Mouse (Mus musculus): ENCODE results near the gene Il11.

Il11 gene

GRCm38 (mm10) chr7:4788499-4789435 is 6.1 kb upstream of the Il11 start:
- in situ Hi-C loops (cut with MseI, MboI) = no loop called here

DNA sequence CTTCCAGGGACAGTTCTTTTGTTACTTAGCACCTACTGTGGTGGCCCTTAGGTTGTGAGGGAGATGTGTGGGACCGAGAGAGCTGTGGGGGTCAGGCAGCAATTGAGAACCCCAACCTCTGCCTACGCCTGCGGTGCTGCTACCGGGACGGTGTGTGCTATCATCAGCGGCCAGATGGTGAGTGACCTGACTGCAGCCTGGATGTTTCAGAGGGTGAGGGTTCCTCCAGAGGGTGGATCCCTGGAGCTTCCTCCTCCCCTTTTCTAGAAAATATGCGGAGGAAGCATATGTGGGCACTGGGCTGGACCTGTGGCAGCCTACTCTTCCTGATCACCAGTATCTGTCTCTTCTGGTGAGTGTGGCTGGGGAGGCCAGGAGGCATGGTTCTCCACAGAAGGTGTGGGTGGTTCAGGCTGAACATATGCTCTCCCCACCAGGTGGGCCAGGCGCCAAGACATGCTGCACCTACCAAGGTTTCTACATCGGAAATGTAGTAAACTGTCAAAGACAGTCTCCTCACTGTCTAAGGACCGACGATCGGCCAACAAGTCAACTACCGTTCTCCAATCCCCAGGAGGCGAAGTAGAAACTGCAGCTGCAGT is 1.1 kb upstream of the Il11 start:
- in situ Hi-C loops (cut with MseI, MboI) = no loop called here

GRCm38 (mm10) chr7:4782130-4782529 is 529 bp downstream of the Il11 start:
- in situ Hi-C loops (cut with MseI, MboI) = no loop called here

GRCm38 (mm10) chr7:4779921-4780320 is 2.7 kb downstream of the Il11 start:
- in situ Hi-C loops (cut with MseI, MboI) = no loop called here

DNA sequence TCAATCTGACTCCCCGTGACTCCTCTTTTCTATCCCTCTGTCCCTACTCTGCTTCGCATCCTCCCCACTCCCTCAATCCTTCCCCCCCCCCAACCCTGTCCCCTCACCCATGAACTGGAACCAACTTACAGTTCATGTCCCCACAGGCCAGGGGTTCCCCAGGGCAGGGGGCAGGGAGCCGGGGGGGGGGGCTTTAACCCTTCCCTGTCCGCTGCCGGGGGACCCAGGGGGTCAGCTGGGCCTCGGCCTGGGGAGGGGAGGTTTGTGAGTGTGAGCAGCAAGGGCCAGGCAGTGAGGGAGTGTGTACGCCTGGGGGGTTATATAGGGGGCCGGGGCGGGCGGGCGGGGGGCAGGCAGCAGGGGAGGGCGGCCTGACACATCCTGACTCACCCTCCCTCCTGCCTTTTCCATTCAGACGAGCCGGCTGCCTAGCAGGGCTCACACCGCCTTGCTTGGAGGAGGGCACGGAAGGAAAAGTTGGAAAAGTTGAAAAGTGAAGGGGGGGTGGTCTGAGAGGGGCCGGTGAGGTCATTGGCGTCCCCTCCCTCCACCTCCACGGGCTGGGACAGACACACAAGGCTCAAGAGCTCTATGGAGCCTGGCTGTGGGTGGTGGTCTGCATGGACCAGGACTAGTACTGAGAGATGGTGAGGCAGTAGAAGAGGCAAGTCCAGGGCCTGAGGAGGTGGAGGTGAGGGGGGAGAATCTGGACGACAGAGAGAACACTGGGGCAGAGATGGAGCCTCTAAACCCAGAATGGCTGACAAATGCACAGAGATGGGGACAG is 4.6 kb downstream of the Il11 start:
- in situ Hi-C loops (cut with MseI, MboI) = no loop called here

DNA sequence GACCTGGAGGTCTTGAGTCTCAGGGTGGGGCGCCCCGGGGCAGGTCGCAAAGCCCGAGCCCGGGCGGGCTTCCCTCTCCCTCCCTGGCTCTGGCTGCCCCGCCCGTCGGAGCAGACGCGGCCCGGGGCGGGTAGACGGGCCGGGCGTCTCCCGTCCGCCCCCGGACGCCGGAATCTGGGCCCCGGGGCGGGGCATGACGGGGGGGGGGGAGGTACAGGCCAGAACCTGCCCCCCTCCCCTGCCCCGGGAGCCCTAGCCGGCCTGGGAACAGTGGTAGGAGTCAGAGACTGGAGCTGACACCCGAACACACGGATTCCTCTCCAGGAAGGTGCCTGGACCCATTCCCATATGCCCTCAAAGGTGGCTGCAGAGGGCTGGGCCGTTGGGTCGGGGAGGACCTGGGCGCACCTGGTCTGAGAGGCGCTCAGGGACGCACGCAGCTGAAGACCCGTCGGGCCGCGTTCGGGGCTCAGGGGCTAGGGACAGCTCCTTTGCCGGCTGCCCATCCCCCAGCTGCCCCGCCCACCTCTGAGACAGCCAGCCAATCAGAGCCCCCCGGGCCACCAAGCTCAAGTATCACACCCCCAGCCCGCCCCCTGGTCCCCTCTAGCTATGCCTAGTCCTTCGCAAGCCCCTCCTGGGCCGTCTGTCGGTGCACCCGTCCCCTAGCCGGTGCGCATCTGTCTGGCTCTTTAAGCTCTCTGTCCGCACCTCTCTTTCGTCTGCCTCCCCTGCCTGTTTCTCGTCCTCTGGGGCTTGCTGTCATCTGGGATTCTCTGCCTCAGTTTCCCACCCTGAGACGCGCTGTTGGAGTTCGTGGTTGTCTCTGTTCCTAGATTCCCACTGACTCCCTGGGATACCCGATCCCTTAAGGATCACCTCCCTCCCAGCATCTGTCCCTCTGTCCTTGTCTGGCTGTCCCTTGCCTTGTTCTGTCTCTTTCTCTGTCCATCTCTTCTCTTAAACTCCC is 5.5 kb downstream of the Il11 start:
- in situ Hi-C loops (cut with MseI, MboI) = no loop called here

DNA sequence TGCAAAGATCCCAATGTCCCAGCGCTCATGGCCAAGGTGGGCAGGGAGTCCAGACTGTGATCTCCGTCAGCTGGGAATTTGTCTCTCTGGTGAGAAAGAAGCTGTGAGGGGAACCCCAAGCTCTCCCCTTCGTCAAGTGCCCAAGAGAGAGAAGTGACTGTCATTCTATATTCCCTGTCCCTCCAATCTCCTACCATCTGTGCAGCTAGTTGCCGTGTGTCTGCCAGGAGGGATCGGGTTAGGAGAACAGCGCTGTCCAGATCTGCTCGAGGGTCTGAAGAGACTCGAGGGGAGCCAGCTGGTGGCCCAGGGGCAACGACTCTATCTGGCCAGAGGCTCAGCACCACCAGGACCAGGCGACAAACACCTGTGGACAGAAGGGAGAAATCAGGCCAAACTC is 6.5 kb downstream of the Il11 start:
- in situ Hi-C loops (cut with MseI, MboI) = no loop called here

- in situ Hi-C loops (cut with MseI, MboI) = no loop called here
Observed at GRCm38 (mm10) chr7:4771202-4771601, 11.5 kb downstream of the Il11 start, which contains the start of gene Fam71e2. Gene Fam71e2, minus strand, starts transcription at chr7:4771302.

GRCm38 (mm10) chr7:4764946-4765710 is 17.5 kb downstream of the Il11 start:
- in situ Hi-C loops (cut with MseI, MboI) = no loop called here

DNA sequence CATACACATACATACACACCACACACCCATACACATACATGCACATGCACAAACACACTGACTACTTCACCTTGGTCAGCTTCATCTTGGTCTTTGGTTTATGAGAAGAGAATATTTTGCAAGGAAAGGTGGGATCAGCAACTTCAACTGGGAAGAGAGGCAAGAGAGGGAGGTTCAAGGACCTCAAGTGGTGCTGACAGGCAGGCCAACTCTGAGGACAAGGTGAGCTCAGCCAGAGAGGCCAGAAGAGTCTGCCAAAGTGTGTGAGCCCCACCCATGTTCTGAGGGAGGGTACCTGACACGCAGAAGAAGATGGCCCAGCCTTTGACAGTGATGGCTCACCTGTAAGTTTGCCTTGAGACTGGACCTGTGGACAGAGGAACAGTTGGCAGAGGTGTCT is 23.0 kb downstream of the Il11 start:
- in situ Hi-C loops (cut with MseI, MboI) = no loop called here

GRCm38 (mm10) chr7:4752821-4753570 is 29.7 kb downstream of the Il11 start, which contains the start of gene Cox6b2:
Gene Cox6b2, minus strand, starts transcription at chr7:4753094.
- in situ Hi-C loops (cut with MseI, MboI) = no loop called here

DNA sequence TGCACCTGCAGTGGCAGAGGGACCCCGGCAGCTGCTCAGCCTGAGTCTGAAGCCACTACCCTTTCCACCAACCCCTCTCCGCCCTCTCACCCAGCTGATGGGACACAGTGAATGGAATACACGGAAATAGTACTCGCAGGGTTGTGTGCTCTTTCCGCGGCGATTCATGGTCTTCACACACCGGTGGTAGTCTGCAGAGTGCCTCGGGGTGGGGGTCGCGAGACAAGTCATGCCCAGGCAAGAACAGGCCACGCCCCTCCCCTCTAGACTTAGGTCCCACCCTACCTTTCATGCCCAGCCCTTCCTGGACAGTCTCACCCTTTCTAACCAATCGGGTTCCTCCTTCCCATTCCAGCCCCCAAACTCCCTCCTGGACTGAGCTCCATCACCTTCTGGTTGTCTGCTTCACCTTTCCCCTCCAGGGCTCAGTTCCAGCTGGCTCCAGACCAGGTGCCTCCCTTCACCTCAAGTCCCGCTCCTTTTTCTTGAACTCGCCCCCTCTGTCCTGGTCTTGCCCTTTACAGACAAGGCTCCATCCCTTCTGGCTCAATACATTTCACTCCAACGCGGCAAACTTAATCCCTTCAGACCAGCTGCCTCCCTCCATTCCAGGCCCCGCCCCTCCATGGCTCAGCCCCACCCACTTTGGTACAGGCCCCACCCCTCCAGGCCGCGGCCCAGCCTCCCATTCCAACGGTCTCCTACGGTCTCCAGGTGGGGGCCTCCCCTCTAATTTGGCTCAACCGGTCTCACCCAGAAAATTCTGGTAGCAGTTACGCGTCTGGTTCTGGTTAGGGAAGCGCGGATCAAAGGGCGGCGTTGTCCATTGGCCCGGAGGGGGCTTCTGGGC is 30.5 kb downstream of the Il11 start:
- in situ Hi-C loops (cut with MseI, MboI) = no loop called here

GRCm38 (mm10) chr7:4749169-4749568 is 33.5 kb downstream of the Il11 start:
- in situ Hi-C loops (cut with MseI, MboI) = no loop called here

- in situ Hi-C loops (cut with MseI, MboI) = no loop called here
Observed at GRCm38 (mm10) chr7:4748321-4748720, 34.3 kb downstream of the Il11 start.

DNA sequence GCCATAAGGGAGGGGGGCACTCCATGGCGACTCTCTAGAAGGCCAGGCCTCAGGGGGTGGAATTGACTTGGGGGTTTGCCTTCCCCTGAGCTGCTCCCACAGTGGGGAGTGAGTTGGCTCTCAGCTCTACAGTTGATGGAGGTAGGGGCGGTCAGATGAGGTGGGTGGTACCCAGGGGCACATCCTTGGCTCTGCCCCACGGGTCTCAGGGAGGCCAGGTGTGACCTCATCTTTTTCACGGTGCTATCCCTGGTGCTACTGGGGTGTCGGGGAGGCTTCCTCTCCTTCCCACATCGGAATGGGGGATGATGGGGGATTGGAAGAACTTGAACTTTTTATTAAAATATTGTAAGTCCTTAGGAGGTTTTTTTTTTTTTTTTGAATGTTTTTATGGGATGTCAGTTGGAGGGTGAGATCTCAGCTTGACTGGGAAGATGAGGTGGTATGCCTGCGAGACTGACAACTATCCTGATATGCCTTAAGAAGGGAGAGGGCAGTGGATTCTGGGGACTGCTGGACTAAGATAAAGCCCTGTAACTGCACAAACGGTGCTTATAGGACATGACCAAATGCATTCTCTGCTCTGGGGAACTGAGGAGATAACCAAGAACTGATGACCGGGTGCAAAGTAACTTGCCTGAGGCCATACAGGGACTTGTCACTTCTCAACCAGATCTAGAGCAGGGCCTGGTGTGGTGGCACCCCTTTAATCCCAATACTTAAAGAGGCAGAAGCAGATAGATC is 35.3 kb downstream of the Il11 start:
- in situ Hi-C loops (cut with MseI, MboI) = no loop called here

DNA sequence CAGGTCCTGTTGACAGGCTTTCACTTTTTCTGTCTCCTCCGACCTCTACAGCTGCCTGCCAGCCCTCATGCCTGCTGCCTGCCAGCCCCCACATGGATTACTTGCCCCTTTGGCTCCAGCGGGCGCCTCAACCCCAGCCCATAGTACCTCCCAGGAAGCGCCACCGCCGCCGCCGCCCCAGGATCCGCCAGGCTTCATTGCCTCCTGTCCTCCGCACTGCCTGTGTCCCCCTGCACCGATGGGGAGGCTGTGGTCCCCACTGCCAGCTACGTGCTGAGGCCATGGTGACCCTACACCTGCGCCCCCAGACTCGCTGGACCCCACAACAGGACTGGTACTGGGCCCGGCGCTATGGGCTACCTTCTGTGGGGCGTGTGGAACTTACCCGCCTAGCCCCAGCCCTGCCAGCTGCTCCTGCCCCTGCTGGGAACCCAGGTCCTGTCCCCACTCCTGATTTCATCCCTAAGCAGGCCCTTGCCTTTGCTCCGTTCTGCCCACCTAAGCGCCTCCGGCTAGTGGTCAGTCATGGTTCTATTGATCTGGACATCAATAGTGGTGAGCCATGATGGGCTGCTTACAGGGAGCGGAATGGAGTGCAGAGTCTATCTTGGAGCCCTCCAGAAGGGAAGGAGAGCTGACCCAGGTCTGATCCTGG is 36.2 kb downstream of the Il11 start:
- in situ Hi-C loops (cut with MseI, MboI) = no loop called here

GRCm38 (mm10) chr7:4744886-4745285 is 37.8 kb downstream of the Il11 start:
- in situ Hi-C loops (cut with MseI, MboI) = no loop called here
